Mouse (Mus musculus) neural tube, embryonic 10.5 days (tissue): ENCODE data around the gene Zbtb46.

Experiments
- DNase-seq: peaks from one replicate; pipeline ENCODE4 v3.0.0-alpha.2; 2017; ENCODE audit warnings: low spot score; ENCODE audit errors: extremely low spot score

Gene Zbtb46

DNA sequence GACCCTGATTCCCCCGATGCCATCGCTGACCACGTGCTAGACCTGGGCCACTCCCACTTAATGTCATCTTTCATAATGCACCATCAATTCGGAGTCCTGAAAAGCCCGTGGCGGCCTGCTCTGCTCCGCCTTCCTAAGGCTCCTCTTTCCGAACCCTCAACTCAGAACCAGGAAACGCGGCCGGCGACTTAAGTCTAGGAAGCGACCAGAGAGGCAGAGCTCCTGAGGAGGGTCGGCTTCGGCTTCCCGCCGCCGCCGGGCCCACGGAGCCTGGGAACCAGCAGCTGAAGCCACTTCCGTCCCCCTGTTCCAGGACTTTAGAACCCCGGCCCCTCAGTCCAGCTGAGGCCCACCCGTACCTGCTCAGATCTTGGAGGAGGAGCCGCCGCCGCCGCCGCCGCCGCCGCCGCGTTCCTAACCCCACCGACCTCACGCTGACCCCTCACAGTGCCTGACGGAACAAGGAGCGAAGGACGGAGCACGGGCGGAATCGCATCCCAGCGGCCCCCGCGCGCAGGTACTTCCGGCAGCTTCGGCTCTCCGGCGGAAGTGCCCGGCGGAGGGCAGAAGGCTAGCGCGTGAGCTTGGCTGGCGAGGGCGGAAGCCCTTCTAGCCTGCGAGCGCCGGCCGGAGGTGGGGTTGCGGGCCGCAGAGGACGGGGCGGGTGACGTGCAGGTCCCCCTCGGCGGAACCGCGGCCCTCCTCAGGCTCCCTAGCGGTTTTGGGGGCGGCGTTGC, 94.2 kb downstream of the Zbtb46 start, which contains the start of the genes Zgpat and Arfrp1:
TSS of gene Zgpat (plus strand) at position 69 of the 737 bp plus-strand sequence.
TSS of gene Arfrp1 (minus strand) at position 545 of the 737 bp plus-strand sequence.
- peak; percentile 93 for DNase-seq

DNA sequence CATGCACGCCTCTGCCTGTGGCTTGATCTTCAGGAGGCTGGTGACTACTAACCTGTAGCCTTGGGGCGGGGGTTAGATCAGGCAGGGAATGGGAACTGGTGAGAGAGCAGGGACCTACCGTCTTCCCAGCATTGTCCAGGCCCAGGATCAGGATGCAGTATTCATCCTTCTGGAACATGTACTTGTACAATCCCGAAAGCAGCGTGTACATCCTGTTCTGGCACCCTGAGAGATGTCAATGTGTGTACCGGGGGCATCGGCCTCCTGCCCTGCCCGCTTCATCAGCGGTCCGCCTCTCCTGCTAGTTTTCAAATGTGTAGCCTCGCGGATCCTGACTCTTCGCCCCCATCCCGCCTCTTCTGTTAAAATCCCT, 94.8 kb downstream of the Zbtb46 start:
- DNase-seq, result no peak

GRCm38 (mm10) chr2:181363946-181364345, 95.3 kb downstream of the Zbtb46 start:
- DNase-seq, result no peak

GRCm38 (mm10) chr2:181356780-181357179, 102.4 kb downstream of the Zbtb46 start:
- DNase-seq, result no peak

DNA sequence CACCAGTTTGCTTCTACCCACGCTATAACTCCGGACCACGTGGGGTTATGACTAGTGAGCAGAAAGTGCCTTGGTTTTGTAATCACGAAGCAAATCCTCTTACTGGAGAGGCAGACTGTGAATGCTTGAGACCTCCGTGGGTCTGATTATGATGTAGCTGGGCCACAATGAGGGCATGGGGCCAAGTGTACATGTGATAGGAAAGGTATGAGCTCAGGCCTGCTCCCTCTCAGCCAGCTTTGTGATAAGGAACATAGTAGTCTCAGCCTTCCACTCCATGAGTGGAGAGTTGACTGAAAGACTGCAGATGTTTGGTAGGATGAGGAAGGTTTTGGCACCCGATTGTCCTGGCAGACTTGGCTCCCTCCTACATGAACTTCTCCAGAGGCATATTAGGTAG, 116.5 kb downstream of the Zbtb46 start:
- no peak for DNase-seq

GRCm38 (mm10) chr2:181340426-181340825, 118.8 kb downstream of the Zbtb46 start:
- DNase-seq, result no peak
